Mouse (Mus musculus) layer of hippocampus, postnatal 10 days (tissue): ENCODE results near the gene Zfp239. TPM values are rescaled to one million over a fixed set of nuclear protein-coding genes. Genes with fewer than 3 reads are reported as not detected.

Experiments used
- DNase-seq, 2 experiments: peaks; one replicate each; pipeline ENCODE4 v3.0.0; 2021; ENCODE audit warnings: low spot score in 2 of 2
- total RNA-seq, 2 experiments: library from RNA; stranded (reverse); gene quantifications; 2 replicates each; pipeline ENCODE4 v1.2.3; 2021

The Zfp239 gene
- total RNA-seq, 2 experiments from 2014 or later, result 26.4 to 29.1 TPM

DNA sequence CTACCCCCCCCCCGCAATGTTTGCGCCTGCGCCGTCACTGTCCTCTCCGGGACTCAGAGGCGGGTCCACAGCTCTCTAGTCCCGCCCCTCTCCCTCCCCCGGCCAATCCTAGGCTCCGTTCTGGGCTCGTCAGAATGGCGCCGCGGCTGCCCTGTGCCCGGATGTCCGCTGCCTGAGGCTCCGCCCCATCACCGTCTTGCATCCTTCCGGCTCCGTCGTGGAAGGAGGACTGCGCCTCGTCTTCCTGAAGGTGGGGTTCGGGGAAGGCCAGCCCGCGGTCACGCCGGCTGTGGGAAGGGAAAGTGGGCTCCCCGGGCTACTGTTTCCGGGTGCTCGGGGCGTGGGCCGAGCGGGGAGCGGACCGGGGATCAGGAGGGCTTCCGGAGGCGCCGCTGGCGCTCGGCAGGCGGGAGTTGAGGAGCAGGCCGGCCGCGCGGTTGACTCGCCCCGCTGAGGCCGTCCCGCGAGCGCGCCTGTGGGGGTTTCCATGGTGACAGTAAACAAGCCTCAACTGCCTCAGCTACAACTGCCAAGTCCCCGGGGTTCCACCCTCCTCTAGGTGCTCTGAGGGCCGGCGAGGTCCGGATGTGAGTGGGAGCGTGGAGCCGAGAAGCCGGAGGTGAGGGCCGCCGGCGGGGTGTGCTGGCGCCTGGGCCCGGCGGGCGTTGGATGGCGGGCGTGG is 44.8 kb downstream of the Zfp239 start:
- peak; percentile 96 for DNase-seq

DNA sequence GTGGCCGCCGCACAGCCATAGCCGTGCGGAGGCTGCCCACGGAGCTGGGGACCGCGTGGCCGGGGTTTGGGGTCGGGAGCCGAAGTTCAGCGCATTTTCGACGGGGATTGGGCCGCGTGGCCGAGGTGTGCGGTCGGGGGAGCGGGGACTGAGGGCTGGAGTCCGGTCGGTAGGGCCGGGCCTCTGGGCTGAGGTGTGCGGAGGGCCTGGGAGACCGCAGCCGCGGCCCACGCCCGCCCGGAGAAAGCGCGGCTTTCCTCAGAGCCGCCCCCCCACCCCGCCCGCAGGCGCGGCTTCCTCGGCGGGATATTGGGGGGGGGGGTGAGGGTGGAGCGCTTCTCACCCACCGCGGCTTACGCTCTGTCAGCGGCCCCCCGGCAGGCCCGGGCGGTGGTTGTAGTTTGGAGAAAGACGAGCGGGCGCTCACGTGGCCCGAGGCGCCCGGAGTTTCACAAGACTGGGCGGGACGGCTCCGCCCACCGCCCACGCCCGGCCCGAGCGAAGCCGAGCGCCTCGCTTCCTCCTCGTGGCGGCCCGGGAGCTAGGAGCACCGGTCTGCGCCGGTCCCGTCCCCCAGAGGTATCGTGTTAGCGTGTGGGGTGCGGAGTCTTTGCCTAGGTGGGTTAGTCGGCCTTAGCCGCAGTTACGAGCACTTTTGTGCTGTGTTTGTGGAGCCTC is 45.5 kb downstream of the Zfp239 start:
- DNase-seq, result peak; percentile 67 to 74

DNA sequence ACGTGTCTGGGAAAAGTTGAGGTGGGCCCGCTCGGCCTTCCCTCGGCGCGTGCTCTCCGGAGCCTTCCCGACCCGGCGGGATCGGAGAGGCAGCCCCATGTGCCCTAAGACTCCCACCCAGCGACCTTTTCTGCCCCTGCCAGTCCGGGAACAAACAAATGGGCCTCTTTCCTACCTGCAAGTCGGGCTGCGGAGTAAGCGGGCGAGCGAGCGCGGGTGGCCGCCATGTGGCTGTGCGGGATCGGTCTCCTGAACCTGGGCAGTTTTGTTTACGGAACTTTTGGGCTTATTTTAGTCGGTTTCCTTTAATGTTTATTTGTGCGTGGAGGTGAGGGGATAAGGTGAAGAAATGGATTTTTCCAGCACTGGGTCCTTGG is 46.1 kb downstream of the Zfp239 start:
- DNase-seq, result no peak

DNA sequence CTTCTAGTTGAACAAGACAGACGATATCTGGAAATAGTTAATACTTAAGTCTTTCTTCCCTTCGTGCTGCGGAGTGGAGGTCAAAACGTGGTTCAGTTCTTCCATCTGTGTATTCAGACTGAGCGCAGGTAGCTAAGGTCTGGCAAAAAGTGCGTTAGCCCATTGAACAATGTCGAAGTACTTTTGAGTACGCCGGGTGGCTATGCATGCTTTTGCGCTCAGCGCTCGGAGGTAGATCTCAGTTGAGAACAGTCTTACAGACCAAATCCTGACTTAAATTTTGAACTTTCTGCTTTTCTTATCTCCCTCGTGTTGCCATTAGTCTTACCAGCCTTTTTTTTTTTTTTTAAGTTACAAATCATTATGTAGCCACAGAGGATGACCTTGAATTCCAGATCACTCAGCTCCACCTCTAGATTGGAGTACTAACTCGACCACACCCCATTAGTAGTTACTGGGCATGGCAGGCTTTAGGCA is 46.6 kb downstream of the Zfp239 start:
- no peak for DNase-seq

DNA sequence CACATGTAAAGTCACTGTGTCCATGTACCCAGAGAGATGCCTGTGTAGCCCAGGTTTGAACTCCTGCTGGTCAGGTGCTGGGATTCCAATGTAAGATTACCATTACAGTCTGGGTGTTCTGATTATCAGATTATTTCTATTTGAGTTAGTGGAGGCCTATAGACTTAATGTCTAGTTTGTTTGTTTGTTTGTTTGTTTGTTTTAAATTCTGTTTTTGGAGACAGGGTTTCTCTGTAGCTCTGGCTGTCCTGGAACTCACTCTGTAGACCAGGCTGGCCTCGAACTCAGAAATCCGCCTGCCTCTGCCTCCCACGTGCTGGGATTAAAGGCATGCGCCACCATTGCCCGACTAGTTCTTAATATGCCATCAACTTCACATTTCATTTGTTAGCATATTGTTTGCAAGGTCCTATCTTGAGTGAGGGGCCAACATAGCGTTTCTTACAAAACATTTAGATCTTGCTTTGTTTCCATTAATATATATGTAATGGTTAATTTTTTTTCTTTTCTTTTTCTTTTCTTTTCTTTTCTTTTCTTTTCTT is 48.3 kb downstream of the Zfp239 start:
- no peak for DNase-seq

DNA sequence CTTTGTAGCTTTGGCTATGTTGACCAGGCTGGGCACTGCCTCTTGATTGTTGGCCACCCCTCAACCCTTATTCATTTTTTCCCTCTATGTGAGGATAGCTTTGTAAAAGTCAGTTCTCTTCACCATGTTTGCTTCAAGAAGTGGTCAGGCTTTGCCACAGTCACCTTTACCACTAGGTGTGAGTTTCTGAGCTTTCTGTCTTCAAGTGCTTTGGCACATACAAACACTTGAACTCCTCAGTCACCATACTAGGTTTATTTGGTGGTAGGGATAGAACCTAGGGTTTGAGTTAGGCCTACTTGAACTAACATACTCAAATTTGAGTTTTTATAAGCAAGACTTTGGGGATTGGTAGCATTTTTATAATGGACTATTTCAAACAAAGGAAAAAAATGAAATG is 52.6 kb downstream of the Zfp239 start:
- DNase-seq, result no peak

DNA sequence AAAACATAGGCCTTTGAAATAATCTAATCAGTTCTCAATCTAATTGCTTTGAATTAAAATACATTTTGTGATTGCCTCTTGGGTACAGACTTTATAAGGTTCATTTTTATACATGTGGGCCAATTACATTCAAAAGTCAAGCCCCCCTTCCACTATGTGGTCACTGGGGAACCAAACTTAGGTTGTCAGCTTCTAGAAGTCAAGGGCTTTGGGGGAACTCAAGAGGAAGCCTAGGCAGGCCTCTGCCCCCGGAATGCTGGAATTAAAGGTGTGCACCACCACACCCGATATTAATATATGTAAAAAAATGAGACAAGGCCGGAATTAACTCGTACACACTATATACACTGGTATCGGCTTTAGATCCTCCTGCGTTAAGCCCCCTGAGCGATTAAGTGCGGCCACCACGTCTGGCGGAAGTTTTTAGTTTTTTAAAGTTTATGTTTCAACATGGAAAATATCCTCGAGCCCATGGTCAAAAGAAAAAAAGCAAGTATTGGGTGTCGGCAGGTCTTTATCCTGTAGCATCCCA is 54.4 kb downstream of the Zfp239 start:
- no peak for DNase-seq

DNA sequence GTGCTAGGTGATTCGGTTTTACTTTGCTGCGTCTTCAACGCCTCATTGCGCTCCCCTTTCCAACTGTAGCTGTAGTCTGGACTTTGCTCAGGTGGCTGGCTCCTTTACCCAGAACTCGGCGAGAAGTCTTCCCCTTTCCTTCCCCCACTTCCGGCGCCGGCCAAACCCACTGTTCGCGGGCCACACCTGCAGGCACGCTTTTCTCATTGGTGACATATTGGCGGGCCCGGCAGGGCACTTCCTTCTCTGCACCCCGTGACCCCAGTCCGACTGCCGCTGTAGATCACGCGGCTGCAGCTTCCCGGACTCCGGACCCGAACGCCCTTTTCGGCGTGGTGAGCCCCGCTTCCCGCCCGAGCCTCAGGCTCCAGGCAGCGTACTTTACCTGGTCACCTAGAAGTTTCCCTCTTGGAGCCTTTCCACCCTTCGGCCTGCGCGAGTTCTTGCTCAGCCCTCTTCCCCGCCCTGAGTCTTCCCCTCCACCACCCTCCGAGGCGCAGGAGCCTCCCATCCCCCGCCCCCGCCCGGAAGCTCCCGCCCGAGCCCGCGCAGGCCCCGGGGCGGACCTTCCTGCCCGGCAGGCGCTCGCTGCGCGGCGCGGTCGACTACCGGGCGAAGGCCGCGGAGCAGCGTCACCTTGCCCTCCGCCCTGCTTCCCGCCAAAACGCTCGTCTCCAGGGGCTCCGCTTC is 55.0 kb downstream of the Zfp239 start:
- DNase-seq, result peak; percentile 51 to 60

DNA sequence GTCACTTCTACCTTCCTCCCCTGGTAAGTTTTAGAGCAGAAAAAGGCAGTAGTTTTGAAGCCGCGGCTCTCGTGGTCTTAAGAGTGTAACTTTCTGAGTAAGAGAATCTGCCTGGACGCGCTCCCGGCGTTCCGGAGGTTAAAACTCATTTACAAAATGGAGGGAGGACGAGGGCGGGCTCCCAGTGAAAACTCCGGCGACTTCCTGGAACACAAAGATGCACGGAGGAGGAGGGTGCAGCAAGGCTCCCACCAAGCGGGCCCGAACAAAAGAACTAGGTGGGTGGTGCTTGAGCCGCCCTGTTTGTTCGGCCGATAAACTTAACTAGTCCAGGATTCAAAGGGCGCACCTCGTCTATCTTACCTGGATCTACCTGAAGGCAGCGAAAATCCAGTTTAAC is 55.7 kb downstream of the Zfp239 start:
- peak; percentile 32 to 50 for DNase-seq

DNA sequence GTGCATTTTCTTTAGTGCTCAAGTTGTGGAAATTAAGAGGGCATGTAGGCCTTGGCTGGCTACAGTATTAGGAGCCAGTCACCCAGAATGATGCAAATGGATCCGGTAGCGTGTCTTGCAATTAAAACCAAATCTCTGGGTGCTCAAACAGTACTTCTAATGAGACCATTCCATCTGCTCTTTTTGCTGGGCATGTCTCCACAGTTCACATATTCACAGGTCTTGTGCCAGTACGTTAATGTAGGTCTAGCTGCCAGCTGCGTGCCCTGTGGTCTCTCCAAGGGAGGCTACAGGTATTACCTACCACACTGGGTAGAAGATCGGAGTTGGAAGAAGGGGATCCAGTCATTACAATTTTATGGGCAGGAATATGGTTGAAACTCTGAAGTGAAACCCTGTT is 56.1 kb downstream of the Zfp239 start:
- DNase-seq, result no peak

DNA sequence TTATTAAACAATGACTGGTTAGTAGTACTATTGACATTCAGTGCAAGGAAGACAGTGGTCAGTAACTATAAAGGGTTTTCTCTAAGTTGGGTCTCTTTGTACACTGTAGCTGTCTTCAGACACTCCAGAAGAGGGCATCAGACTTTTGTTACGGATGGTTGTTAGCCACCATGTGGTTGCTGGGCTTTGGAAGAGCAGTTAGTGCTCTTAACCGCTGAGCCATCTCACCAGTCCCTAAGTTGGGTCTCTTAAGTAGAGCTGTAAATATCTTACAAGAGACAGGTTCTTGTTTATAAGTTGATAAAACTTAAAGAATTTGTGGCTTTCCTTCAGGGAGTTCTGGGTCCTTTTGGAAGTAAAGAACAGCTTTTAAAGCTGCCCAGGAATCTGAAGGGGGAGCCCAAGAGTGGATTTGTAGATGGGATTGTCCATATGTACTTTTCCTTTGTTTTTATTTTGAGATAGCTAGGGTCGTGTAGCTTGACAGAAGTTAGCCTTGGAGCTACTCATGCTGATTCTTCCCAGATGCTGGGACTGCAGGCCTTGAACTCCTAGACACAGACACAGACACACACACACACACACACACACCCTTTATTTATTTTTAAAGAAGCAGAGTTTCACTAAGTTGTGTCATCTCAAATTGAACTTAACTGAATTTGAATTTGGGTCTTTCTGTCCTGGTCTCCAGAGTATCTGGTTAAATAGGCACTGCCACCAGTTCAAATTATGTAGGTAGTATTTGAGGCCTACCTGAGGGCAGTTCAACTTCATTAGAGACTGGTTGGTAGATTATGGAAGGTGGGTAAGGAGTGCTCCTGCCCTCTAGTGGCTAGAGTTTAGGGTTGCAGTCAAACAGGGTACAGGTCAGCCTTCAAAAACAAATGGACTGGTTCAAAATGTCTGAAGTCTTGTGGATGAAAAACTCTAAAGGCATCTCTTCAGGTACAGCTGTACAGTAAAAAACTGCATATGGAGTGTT is 59.0 kb downstream of the Zfp239 start:
- no peak for DNase-seq

DNA sequence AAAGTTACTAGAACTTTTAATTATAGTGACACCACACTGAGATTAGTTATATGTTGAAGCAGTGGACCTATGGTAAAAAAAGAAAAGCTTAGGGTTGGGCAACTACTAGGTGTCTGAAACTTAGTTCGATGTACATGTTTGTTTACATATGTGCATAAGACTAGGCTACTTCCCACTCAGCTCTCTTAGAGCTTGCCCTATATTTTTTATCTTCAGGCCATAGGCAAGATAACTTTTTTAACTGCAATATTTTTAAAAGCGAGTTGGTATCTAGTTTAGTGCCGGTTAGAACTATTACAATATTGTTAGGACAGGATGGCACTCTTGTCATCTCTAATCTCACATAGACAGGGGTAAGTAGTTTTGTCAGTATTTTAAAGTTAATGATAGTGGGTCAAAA is 60.1 kb downstream of the Zfp239 start:
- no peak for DNase-seq

Other genes starting within 250 kb of the Zfp239 start
- gene Zfp637, start 20.9 kb upstream of the Zfp239 start, total RNA-seq, result 10 to 100 TPM; 55.3 to 63.8 TPM
- gene Hnrnpf, start 38.2 kb downstream of the Zfp239 start, total RNA-seq, result 100 to 1,000 TPM; 157 to 164 TPM
- not detected for gene Fxyd4, start 75.6 kb downstream of the Zfp239 start, total RNA-seq
- gene Rasgef1a, start 149.3 kb downstream of the Zfp239 start, total RNA-seq, result 10 to 100 TPM; 88.6 to 89.3 TPM